Mouse (Mus musculus): Measurements from ENCODE around the gene Ccr6. TPM values are rescaled to one million over a fixed set of nuclear protein-coding genes. Genes with fewer than 3 reads are reported as not detected.
A peak's percentile ranks its signal among the peaks of the same experiment; 100 is the strongest.

The Ccr6 gene
- total RNA-seq, 4 experiments from 2014 or later, result 0.22 TPM; not detected in 3

GRCm38 (mm10) chr17:8233618-8234214 lies 2.1 kb upstream of the Ccr6 start:
- DNase-seq (ENCODE audit: low spot score), result no peak

GRCm38 (mm10) chr17:8234537-8234936 lies 1.3 kb upstream of the Ccr6 start:
- DNase-seq (ENCODE audit: low spot score), result no peak

- no peak for DNase-seq (ENCODE audit: low spot score)
Observed at GRCm38 (mm10) chr17:8238012-8238710, 2.3 kb downstream of the Ccr6 start.

- DNase-seq (ENCODE audit: low spot score), result no peak
Observed at GRCm38 (mm10) chr17:8239561-8239960, 3.7 kb downstream of the Ccr6 start.

- DNase-seq (ENCODE audit: low spot score), result no peak
Observed at GRCm38 (mm10) chr17:8240517-8240916, 4.7 kb downstream of the Ccr6 start.

- DNase-seq (ENCODE audit: low spot score), result no peak
Observed at GRCm38 (mm10) chr17:8241645-8242044, 5.8 kb downstream of the Ccr6 start.

- no peak for DNase-seq (ENCODE audit: low spot score)
Observed at GRCm38 (mm10) chr17:8242186-8242585, 6.3 kb downstream of the Ccr6 start.

GRCm38 (mm10) chr17:8244124-8244523 lies 8.3 kb downstream of the Ccr6 start:
- no peak for DNase-seq (ENCODE audit: low spot score)

GRCm38 (mm10) chr17:8246102-8246754 lies 10.4 kb downstream of the Ccr6 start:
- no peak for DNase-seq (ENCODE audit: low spot score)

- DNase-seq (ENCODE audit: low spot score), result no peak
Observed at GRCm38 (mm10) chr17:8251704-8252103, 15.9 kb downstream of the Ccr6 start.

GRCm38 (mm10) chr17:8254268-8254667 lies 18.4 kb downstream of the Ccr6 start:
- DNase-seq (ENCODE audit: low spot score), result no peak

GRCm38 (mm10) chr17:8254914-8255313 lies 19.1 kb downstream of the Ccr6 start:
- no peak for DNase-seq (ENCODE audit: low spot score)

- DNase-seq (ENCODE audit: low spot score), result no peak
Observed at GRCm38 (mm10) chr17:8255583-8255982, 19.7 kb downstream of the Ccr6 start.

GRCm38 (mm10) chr17:8256982-8257381 lies 21.1 kb downstream of the Ccr6 start:
- no peak for DNase-seq (ENCODE audit: low spot score)

- DNase-seq (ENCODE audit: low spot score), result peak; percentile 62
Observed at GRCm38 (mm10) chr17:8264638-8265037, 28.8 kb downstream of the Ccr6 start.

GRCm38 (mm10) chr17:8272054-8272749 lies 36.4 kb downstream of the Ccr6 start:
- no peak for DNase-seq (ENCODE audit: low spot score)

GRCm38 (mm10) chr17:8272951-8273350 lies 37.1 kb downstream of the Ccr6 start:
- no peak for DNase-seq (ENCODE audit: low spot score)

- DNase-seq (ENCODE audit: low spot score), result no peak
Observed at GRCm38 (mm10) chr17:8276071-8276470, 40.2 kb downstream of the Ccr6 start.

- no peak for DNase-seq (ENCODE audit: low spot score)
Observed at GRCm38 (mm10) chr17:8276680-8277079, 40.8 kb downstream of the Ccr6 start.

- no peak for DNase-seq (ENCODE audit: low spot score)
Observed at GRCm38 (mm10) chr17:8277266-8277665, 41.4 kb downstream of the Ccr6 start.

- no peak for DNase-seq (ENCODE audit: low spot score)
Observed at GRCm38 (mm10) chr17:8278356-8278755, 42.5 kb downstream of the Ccr6 start.

GRCm38 (mm10) chr17:8282821-8283525 lies 47.1 kb downstream of the Ccr6 start, which contains the start of gene Mpc1:
Gene Mpc1, plus strand, starts transcription at chr17:8282904.
- DNase-seq (ENCODE audit: low spot score), result peak; percentile 79
